ENCODE assay signal across 8 mouse cellular contexts in the genomic region with DNA sequence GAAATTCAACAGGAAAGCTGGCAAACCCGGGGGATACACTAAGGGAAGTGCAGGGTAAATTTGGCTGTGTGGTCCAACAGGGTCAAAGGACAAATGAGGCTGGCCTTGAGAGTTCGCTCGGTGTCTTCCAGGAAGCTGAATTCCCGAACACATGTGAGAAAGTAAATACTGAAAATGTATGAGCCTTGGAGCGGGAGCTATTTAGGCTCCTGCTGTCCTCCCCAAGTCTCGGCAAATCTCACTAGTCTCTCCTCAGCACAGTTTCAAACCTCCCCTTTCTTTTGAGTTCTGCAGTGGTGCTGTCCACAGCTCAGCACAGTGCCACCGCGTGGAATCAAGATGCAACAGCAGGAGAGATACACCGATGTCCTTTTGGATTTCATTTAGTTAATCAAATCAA. TPM values are rescaled to one million over a fixed set of nuclear protein-coding genes. Genes with fewer than 3 reads are reported as not detected.
A peak's percentile ranks its signal among the peaks of the same experiment; 100 is the strongest.
DNase-seq lines count a peak whose midpoint lies in the region; ATAC-seq and TF ChIP-seq lines count a peak whose summit lies in the region.

No protein-coding gene starts in this region.

- H3K27me3 ChIP-seq in heart, embryonic 11.5 days (ENCODE audit: control insufficient read depth, insufficient read depth, low read length), result no peaks in the 10 kb centered on the region
- no peaks in the 10 kb centered on the region for H3K27me3 ChIP-seq in kidney, embryonic 14.5 days (ENCODE audit: control insufficient read depth, insufficient read depth, low read length)
- no peaks in the 10 kb centered on the region for H3K27me3 ChIP-seq in neural tube, embryonic 15.5 days (replicated peaks)

- H3K4me1 ChIP-seq in heart, embryonic 11.5 days (ENCODE audit: control insufficient read depth, insufficient read depth, low read length), result peaks cover 2% of the 10 kb centered on the region; the same call in 1 of the 2 replicates
- H3K4me1 ChIP-seq in kidney, embryonic 14.5 days (ENCODE audit: control insufficient read depth, insufficient read depth, low read length), result no peaks in the 10 kb centered on the region
- no peaks in the 10 kb centered on the region for H3K4me1 ChIP-seq in lung, adult 2 months (ENCODE audit: control insufficient read depth, insufficient read depth, low read length)
- H3K4me1 ChIP-seq in neural tube, embryonic 15.5 days, result peaks cover 29% of the 10 kb centered on the region

- H3K27ac ChIP-seq in heart, embryonic 11.5 days (ENCODE audit: low read depth, low read length), result no peak overlapping the region
- no peak overlapping the region for H3K27ac ChIP-seq in kidney, embryonic 14.5 days (ENCODE audit: low read depth, low read length)
- H3K27ac ChIP-seq in neural tube, embryonic 15.5 days (replicated peaks), result no peak overlapping the region

- DNase-seq in A20 (ENCODE audit: low read depth, low spot score), result peak; percentile 45
- DNase-seq in MN1 (ENCODE audit: low spot score), result peak; percentile 38
- DNase-seq in cerebellum, postnatal 4 days (ENCODE audit: low spot score in 2 of 2), result peak; percentile 29 to 35
- peak; percentile 18 for DNase-seq in lung, adult 2 months
- DNase-seq in thymus, postnatal 36 days, result peak; percentile 32 to 39

- 7% methylated on average over 9 of the region's 9 CpGs for WGBS in heart, embryonic 11.5 days (ENCODE audit: insufficient replicate concordance)
- 5% methylated on average over 9 of the region's 9 CpGs for WGBS in kidney, embryonic 14.5 days
- 5% methylated on average over 9 of the region's 9 CpGs for WGBS in lung, adult 2 months
- WGBS in neural tube, embryonic 15.5 days, result 9% methylated on average over 9 of the region's 9 CpGs

- no peak for TF ChIP-seq POLR2A in lung, adult 2 months (IDR thresholded peaks at IDR 0.05; ENCODE audit: borderline replicate concordance, extremely low read depth, low read depth, low read length)

- H3K36me3 ChIP-seq in heart, embryonic 11.5 days (ENCODE audit: control insufficient read depth, insufficient read depth, low read length), result no peaks in the 10 kb centered on the region
- no peaks in the 10 kb centered on the region for H3K36me3 ChIP-seq in kidney, embryonic 14.5 days (ENCODE audit: control insufficient read depth, insufficient read depth, low read length)
- no peaks in the 10 kb centered on the region for H3K36me3 ChIP-seq in neural tube, embryonic 15.5 days

- H3K4me2 ChIP-seq in heart, embryonic 11.5 days, result peak overlapping the region; percentile 61
- H3K4me2 ChIP-seq in kidney, embryonic 14.5 days (replicated peaks; ENCODE audit: low read depth, low read length), result peak overlapping the region; percentile 36; the same call in 1 of the 2 replicates
- H3K4me2 ChIP-seq in neural tube, embryonic 15.5 days, result peak overlapping the region; percentile 49

- peak; percentile 72 for ATAC-seq in heart, embryonic 11.5 days (replicated peaks; ENCODE audit: insufficient number of reproducible peaks, low FRiP score, low TSS enrichment)
- ATAC-seq in kidney, embryonic 14.5 days (ENCODE audit: low FRiP score, low TSS enrichment), result peak; percentile 84
- peak; percentile 79; the same call in 1 of the 2 replicates for ATAC-seq in neural tube, embryonic 15.5 days (ENCODE audit: low FRiP score)

- no peak overlapping the region for H3K9ac ChIP-seq in heart, embryonic 11.5 days (ENCODE audit: low read depth, low read length)
- H3K9ac ChIP-seq in kidney, embryonic 14.5 days (ENCODE audit: low read depth, low read length), result no peak overlapping the region
- no peak overlapping the region for H3K9ac ChIP-seq in neural tube, embryonic 15.5 days (replicated peaks)

- peak overlapping the region; percentile 24; the same call in 1 of the 2 replicates for H3K4me3 ChIP-seq in heart, embryonic 11.5 days (ENCODE audit: low read depth, low read length)
- H3K4me3 ChIP-seq in kidney, embryonic 14.5 days (ENCODE audit: low read length), result peak overlapping the region; percentile 9; the same call in 1 of the 2 replicates
- H3K4me3 ChIP-seq in lung, adult 2 months (replicated peaks; ENCODE audit: extremely low read depth, low read depth, low read length), result no peak overlapping the region
- H3K4me3 ChIP-seq in neural tube, embryonic 15.5 days (replicated peaks), result no peak overlapping the region

- no peaks in the 10 kb centered on the region for H3K9me3 ChIP-seq in heart, embryonic 11.5 days (replicated peaks; ENCODE audit: control insufficient read depth, low read length)
- H3K9me3 ChIP-seq in kidney, embryonic 14.5 days (ENCODE audit: control insufficient read depth, low read length), result no peaks in the 10 kb centered on the region
- no peaks in the 10 kb centered on the region for H3K9me3 ChIP-seq in neural tube, embryonic 15.5 days (replicated peaks)

- TF ChIP-seq CTCF in lung, adult 2 months (IDR thresholded peaks at IDR 0.05; ENCODE audit: insufficient read depth, low read length), result peak; percentile 94

RNA-seq across cellular contexts. Expression of gene Spata6, which starts 32.8 kb away (rescaled TPM):
- polyA plus RNA-seq in heart, embryonic 11.5 days (2014; fragmentation: Nextera tagmentation; extraction: Ambion mirVana), result 18.6 and 23.8 TPM in 2 replicates
- polyA plus RNA-seq in kidney, embryonic 14.5 days (2014; fragmentation: Nextera tagmentation; extraction: Ambion mirVana), result 29.0 and 29.4 TPM in 2 replicates
- 27.8 and 46.0 TPM in 2 replicates for polyA plus RNA-seq in lung, adult 2 months (2012; rRNA removed)
- polyA plus RNA-seq in neural tube, embryonic 15.5 days (2015; fragmentation: Nextera tagmentation; extraction: Ambion mirVana), result 15.6 and 19.0 TPM in 2 replicates

Comparison
In these comparisons a context has a peak if more than half of its experiments do, and no peak if none do; other contexts are left out.
1. H3K4me3 ChIP-seq: peak in heart, embryonic 11.5 days (single experiment) and kidney, embryonic 14.5 days (single experiment); none in lung, adult 2 months (single experiment) and neural tube, embryonic 15.5 days (single experiment).
2. Peak in every context shown above with its lines, with median percentiles within 50 percentile points of each other: DNase-seq, ATAC-seq and H3K4me2 ChIP-seq.